Mouse (Mus musculus): ENCODE data around the gene Gm4131.

- TF ChIP-seq CTCF (conservative IDR thresholded peaks at IDR 0.05; ENCODE audit: low read length) (no peak), POU5F1 (IDR thresholded peaks at IDR 0.05; ENCODE audit: borderline replicate concordance, low read length) (no peak), NANOG (IDR thresholded peaks at IDR 0.05; ENCODE audit: borderline replicate concordance, low read length) (no peak)
These were observed 15.0 kb upstream of the Gm4131 start for GRCm38 (mm10) chr14:62581768-62582167.

All from E14TG2a.4 (cell line).